Comparison of ENCODE assay signal across 30 mouse cellular contexts in the genomic region with DNA sequence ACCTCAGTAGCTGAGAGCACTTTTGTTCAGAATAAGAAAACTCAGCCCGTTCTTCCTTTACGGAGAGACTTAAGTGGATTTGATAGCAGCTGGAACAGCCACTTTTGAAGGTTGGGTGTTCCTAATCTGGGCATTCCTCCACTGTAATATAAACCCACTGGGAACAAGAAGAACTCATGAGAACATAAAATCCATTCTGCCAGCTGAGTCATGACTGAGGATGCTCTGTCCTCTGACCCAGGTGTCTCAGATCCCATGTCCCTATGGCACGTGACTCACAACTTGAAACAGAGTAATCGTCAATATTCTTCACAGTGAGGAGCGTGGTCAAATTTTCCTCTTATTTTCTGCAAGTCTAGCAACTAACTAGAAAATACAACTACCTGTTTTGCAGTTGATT.
"Had no signal": no experiment of that assay in that cellular context is flagged by ENCODE, and none has a peak within 500 bp of the region (broad histone marks: within the 10 kb centered on the region; RNA-seq: fewer than 3 reads in every experiment).

No protein-coding gene starts in this region.

- ATAC-seq: liver, embryonic 12.5 days; liver, postnatal 0 days; lung, postnatal 0 days; midbrain, embryonic 13.5 days; midbrain, embryonic 15.5 days; midbrain, embryonic 16.5 days had no signal

- H3K4me1 ChIP-seq: limb, embryonic 13.5 days; limb, embryonic 15.5 days; liver, embryonic 12.5 days; liver, embryonic 13.5 days; liver, embryonic 15.5 days; lung, embryonic 15.5 days; megakaryocyte, embryonic 14.5 days; midbrain, embryonic 10.5 days; midbrain, embryonic 12.5 days; midbrain, embryonic 13.5 days; midbrain, embryonic 15.5 days had no signal

- H3K9me3 ChIP-seq: limb, embryonic 10.5 days; limb, embryonic 12.5 days; limb, embryonic 15.5 days; liver, embryonic 12.5 days; liver, embryonic 13.5 days; liver, embryonic 15.5 days; lung, embryonic 15.5 days; midbrain, embryonic 10.5 days; midbrain, embryonic 12.5 days; midbrain, embryonic 13.5 days; midbrain, embryonic 15.5 days had no signal

- H3K36me3 ChIP-seq: limb, embryonic 10.5 days; limb, embryonic 12.5 days; limb, embryonic 13.5 days; limb, embryonic 15.5 days; liver, embryonic 12.5 days; liver, embryonic 13.5 days; liver, embryonic 15.5 days; lung, embryonic 15.5 days; midbrain, embryonic 10.5 days; midbrain, embryonic 12.5 days; midbrain, embryonic 13.5 days; midbrain, embryonic 15.5 days had no signal

- H3K9ac ChIP-seq: limb, embryonic 12.5 days; limb, embryonic 13.5 days; limb, embryonic 15.5 days; liver, embryonic 12.5 days; liver, embryonic 13.5 days; liver, embryonic 14.5 days; liver, embryonic 15.5 days; liver, postnatal 0 days; lung, embryonic 14.5 days; lung, embryonic 15.5 days; midbrain, embryonic 12.5 days; midbrain, embryonic 13.5 days; midbrain, embryonic 15.5 days had no signal

- H3K27me3 ChIP-seq: limb, embryonic 12.5 days; limb, embryonic 13.5 days; limb, embryonic 15.5 days; liver, embryonic 12.5 days; liver, embryonic 13.5 days; liver, embryonic 15.5 days; lung, embryonic 15.5 days; megakaryocyte, embryonic 14.5 days; midbrain, embryonic 12.5 days; midbrain, embryonic 13.5 days; midbrain, embryonic 15.5 days had no signal

- DNase-seq: left cerebral cortex, postnatal 4 days; liver; liver, embryonic 13.5 days; liver, postnatal 0 days; lung, adult 18-20 months; lung, adult 2 months; lung, embryonic 14.5 days; lung, postnatal 10 days; lung, postnatal 14 days; lung, postnatal 36 days; lung, postnatal 4 days; midbrain, embryonic 14.5 days had no signal

- H3K4me2 ChIP-seq: limb, embryonic 12.5 days; limb, embryonic 13.5 days; limb, embryonic 15.5 days; liver, embryonic 11.5 days; liver, embryonic 12.5 days; liver, embryonic 13.5 days; liver, embryonic 15.5 days; lung, embryonic 14.5 days; lung, embryonic 15.5 days; midbrain, embryonic 11.5 days; midbrain, embryonic 12.5 days; midbrain, embryonic 13.5 days; midbrain, embryonic 15.5 days had no signal

- H3K4me3 ChIP-seq: limb, embryonic 10.5 days; limb, embryonic 12.5 days; limb, embryonic 13.5 days; limb, embryonic 15.5 days; liver, embryonic 12.5 days; liver, embryonic 13.5 days; liver, embryonic 15.5 days; lung, embryonic 15.5 days; midbrain, embryonic 10.5 days; midbrain, embryonic 12.5 days; midbrain, embryonic 13.5 days; midbrain, embryonic 15.5 days had no signal

- H3K27ac ChIP-seq: limb, embryonic 10.5 days; limb, embryonic 12.5 days; limb, embryonic 13.5 days; limb, embryonic 15.5 days; liver, embryonic 12.5 days; liver, embryonic 13.5 days; liver, embryonic 14.5 days; liver, embryonic 15.5 days; lung, embryonic 15.5 days; macrophage; midbrain, embryonic 10.5 days; midbrain, embryonic 12.5 days; midbrain, embryonic 13.5 days; midbrain, embryonic 15.5 days had no signal
